Mouse (Mus musculus): Measurements from ENCODE around the gene Zfp704. TPM values are rescaled to one million over a fixed set of nuclear protein-coding genes. Genes with fewer than 3 reads are reported as not detected.
A peak's percentile ranks its signal among the peaks of the same experiment; 100 is the strongest.

Gene Zfp704
- total and polyA plus RNA-seq, 2 experiments from 2014 or later = 11.3 to 68.8 TPM

GRCm38 (mm10) chr3:9474331-9474730 lies 135.6 kb downstream of the Zfp704 start:
- Histone ChIP-seq H3K27me3 (ENCODE audit: insufficient read depth, low read length) (no peaks in the 10 kb centered on the region), H3K4me3 (ENCODE audit: low read depth, low read length) (no peak overlapping the region), H3K9ac (replicated peaks; ENCODE audit: low read length, poor library complexity, severe bottlenecking) (no peak overlapping the region), H3K27ac (ENCODE audit: low read depth, low read length) (no peak overlapping the region), H3K36me3 (ENCODE audit: insufficient read depth, low read length) (peaks cover 8% of the 10 kb centered on the region; the same call in 1 of the 2 replicates), H3K9me3 (ENCODE audit: low read length) (no peaks in the 10 kb centered on the region), H3K4me1 (ENCODE audit: insufficient read depth, low read length) (no peaks in the 10 kb centered on the region), H3K4me2 (ENCODE audit: low read depth, low read length, poor library complexity, severe bottlenecking) (no peak overlapping the region)
- 94% methylated on average over 6 of the region's 6 CpGs for WGBS
- no peak for DNase-seq (ENCODE audit: low spot score)
- TF ChIP-seq CTCF (IDR thresholded peaks at IDR 0.05) = no peak
- ATAC-seq (ENCODE audit: low FRiP score) = no peak

- WGBS = 44% methylated on average over 3 of the region's 3 CpGs
- H3K27ac ChIP-seq (ENCODE audit: low read depth, low read length) = no peak overlapping the region
- no peak overlapping the region for H3K9ac ChIP-seq (replicated peaks; ENCODE audit: low read length, poor library complexity, severe bottlenecking)
- DNase-seq (ENCODE audit: low spot score) = peak; percentile 67
- H3K27me3 ChIP-seq (ENCODE audit: insufficient read depth, low read length) = no peaks in the 10 kb centered on the region
- peaks cover 3% of the 10 kb centered on the region; the same call in 1 of the 2 replicates for H3K36me3 ChIP-seq (ENCODE audit: insufficient read depth, low read length)
- peak; percentile 90 for TF ChIP-seq CTCF (IDR thresholded peaks at IDR 0.05)
- no peak for ATAC-seq (ENCODE audit: low FRiP score)
- H3K9me3 ChIP-seq (ENCODE audit: low read length) = no peaks in the 10 kb centered on the region
- H3K4me3 ChIP-seq (ENCODE audit: low read depth, low read length) = no peak overlapping the region
- no peaks in the 10 kb centered on the region for H3K4me1 ChIP-seq (ENCODE audit: insufficient read depth, low read length)
- no peak overlapping the region for H3K4me2 ChIP-seq (ENCODE audit: low read depth, low read length, poor library complexity, severe bottlenecking)
Observed at GRCm38 (mm10) chr3:9466287-9466686, 143.6 kb downstream of the Zfp704 start.

- H3K4me2 ChIP-seq (ENCODE audit: low read depth, low read length, poor library complexity, severe bottlenecking) = no peak overlapping the region
- TF ChIP-seq CTCF (IDR thresholded peaks at IDR 0.05) = no peak
- H3K4me3 ChIP-seq (ENCODE audit: low read depth, low read length) = no peak overlapping the region
- H3K4me1 ChIP-seq (ENCODE audit: insufficient read depth, low read length) = no peaks in the 10 kb centered on the region
- DNase-seq (ENCODE audit: low spot score) (no peak), ATAC-seq (ENCODE audit: low FRiP score) (no peak)
- 89% methylated on average over 4 of the region's 4 CpGs for WGBS
- H3K9me3 ChIP-seq (ENCODE audit: low read length) = no peaks in the 10 kb centered on the region
- H3K9ac ChIP-seq (replicated peaks; ENCODE audit: low read length, poor library complexity, severe bottlenecking) = no peak overlapping the region
- H3K27me3 ChIP-seq (ENCODE audit: insufficient read depth, low read length) = no peaks in the 10 kb centered on the region
- H3K27ac ChIP-seq (ENCODE audit: low read depth, low read length) = no peak overlapping the region
- peaks cover 2% of the 10 kb centered on the region; the same call in 1 of the 2 replicates for H3K36me3 ChIP-seq (ENCODE audit: insufficient read depth, low read length)
Observed at GRCm38 (mm10) chr3:9465731-9466130, 144.2 kb downstream of the Zfp704 start.

GRCm38 (mm10) chr3:9461660-9462059 lies 148.2 kb downstream of the Zfp704 start:
- WGBS = 85% methylated on average over 5 of the region's 5 CpGs
- H3K9me3 ChIP-seq (ENCODE audit: low read length) = no peaks in the 10 kb centered on the region
- no peak overlapping the region for H3K4me3 ChIP-seq (ENCODE audit: low read depth, low read length)
- TF ChIP-seq CTCF (IDR thresholded peaks at IDR 0.05) = no peak
- H3K4me1 ChIP-seq (ENCODE audit: insufficient read depth, low read length) = no peaks in the 10 kb centered on the region
- H3K36me3 ChIP-seq (ENCODE audit: insufficient read depth, low read length) = no peaks in the 10 kb centered on the region
- no peak overlapping the region for H3K4me2 ChIP-seq (ENCODE audit: low read depth, low read length, poor library complexity, severe bottlenecking)
- H3K27ac ChIP-seq (ENCODE audit: low read depth, low read length) = no peak overlapping the region
- ATAC-seq (ENCODE audit: low FRiP score) (no peak), DNase-seq (ENCODE audit: low spot score) (peak; percentile 40)
- no peaks in the 10 kb centered on the region for H3K27me3 ChIP-seq (ENCODE audit: insufficient read depth, low read length)
- no peak overlapping the region for H3K9ac ChIP-seq (replicated peaks; ENCODE audit: low read length, poor library complexity, severe bottlenecking)

- Histone ChIP-seq H3K9ac (replicated peaks; ENCODE audit: low read length, poor library complexity, severe bottlenecking) (no peak overlapping the region), H3K4me3 (ENCODE audit: low read depth, low read length) (no peak overlapping the region), H3K27me3 (ENCODE audit: insufficient read depth, low read length) (no peaks in the 10 kb centered on the region), H3K36me3 (ENCODE audit: insufficient read depth, low read length) (no peaks in the 10 kb centered on the region), H3K4me2 (ENCODE audit: low read depth, low read length, poor library complexity, severe bottlenecking) (no peak overlapping the region), H3K4me1 (ENCODE audit: insufficient read depth, low read length) (no peaks in the 10 kb centered on the region), H3K27ac (ENCODE audit: low read depth, low read length) (no peak overlapping the region), H3K9me3 (ENCODE audit: low read length) (no peaks in the 10 kb centered on the region)
- no peak for DNase-seq (ENCODE audit: low spot score)
- ATAC-seq (ENCODE audit: low FRiP score) = no peak
- no peak for TF ChIP-seq CTCF (IDR thresholded peaks at IDR 0.05)
- 90% methylated on average over 6 of the region's 6 CpGs for WGBS
Observed at GRCm38 (mm10) chr3:9460284-9460683, 149.6 kb downstream of the Zfp704 start.

GRCm38 (mm10) chr3:9456380-9456890 lies 153.4 kb downstream of the Zfp704 start:
- DNase-seq (ENCODE audit: low spot score) (no peak), ATAC-seq (ENCODE audit: low FRiP score) (0 out of 2 replicates have a peak, but pooled peaks have one; percentile 31)
- H3K4me3 ChIP-seq (ENCODE audit: low read depth, low read length) = no peak overlapping the region
- no peak for TF ChIP-seq CTCF (IDR thresholded peaks at IDR 0.05)
- H3K4me2 ChIP-seq (ENCODE audit: low read depth, low read length, poor library complexity, severe bottlenecking) = no peak overlapping the region
- no peaks in the 10 kb centered on the region for H3K4me1 ChIP-seq (ENCODE audit: insufficient read depth, low read length)
- no peaks in the 10 kb centered on the region for H3K36me3 ChIP-seq (ENCODE audit: insufficient read depth, low read length)
- no peaks in the 10 kb centered on the region for H3K9me3 ChIP-seq (ENCODE audit: low read length)
- no peaks in the 10 kb centered on the region for H3K27me3 ChIP-seq (ENCODE audit: insufficient read depth, low read length)
- H3K27ac ChIP-seq (ENCODE audit: low read depth, low read length) = no peak overlapping the region
- 74% methylated on average over 10 of the region's 10 CpGs for WGBS
- H3K9ac ChIP-seq (replicated peaks; ENCODE audit: low read length, poor library complexity, severe bottlenecking) = no peak overlapping the region

All from midbrain, postnatal 0 days (tissue).